Mouse (Mus musculus) embryonic stem cell, embryonic (primary cell): Measurements from ENCODE around the gene Endog.

Experiments
- CTCF ChIA-PET, 4 experiments: fragments of 300-600 bp in 2 of 4; fragments of 350-600 bp in 2 of 4; sonication (Branson Sonifier 250); formaldehyde crosslinking; loops; one replicate each; lab custom pipeline; 2022; ENCODE audit warnings: inconsistent platforms in 2 of 4; lab: Charles Lee
- POLR2A ChIA-PET, 4 experiments: fragments of 300-600 bp in 2 of 4; fragments of 350-600 bp in 2 of 4; sonication (Branson Sonifier 250); formaldehyde crosslinking; loops; one replicate each; lab custom pipeline; 2022; ENCODE audit warnings: antibody characterized with exemption in 4 of 4, inconsistent platforms in 1 of 4; lab: Charles Lee

Gene Endog

GRCm38 (mm10) chr2:30182424-30182823, 11.1 kb downstream of the Endog start:
- POLR2A ChIA-PET = interaction anchor here in 3 of 4 experiments (0.5 to 3.7 kb wide), 20 partner anchors 10 to 292 kb away, joined by 3 to 23 read pairs (median 5); partner anchors contain the start of genes Endog (in 2 of the 3), Kyat1 (in 2 of the 3), Lrrc8a (in 1 of the 3) and Tbc1d13 (in 1 of the 3)
- CTCF ChIA-PET = interaction anchor here in 2 of 4 experiments (0.6 to 1.0 kb wide), 4 partner anchors 15 to 105 kb away, joined by 3 to 8 read pairs (median 6); partner anchors contain the start of gene Pkn3 (in 1 of the 2)

DNA sequence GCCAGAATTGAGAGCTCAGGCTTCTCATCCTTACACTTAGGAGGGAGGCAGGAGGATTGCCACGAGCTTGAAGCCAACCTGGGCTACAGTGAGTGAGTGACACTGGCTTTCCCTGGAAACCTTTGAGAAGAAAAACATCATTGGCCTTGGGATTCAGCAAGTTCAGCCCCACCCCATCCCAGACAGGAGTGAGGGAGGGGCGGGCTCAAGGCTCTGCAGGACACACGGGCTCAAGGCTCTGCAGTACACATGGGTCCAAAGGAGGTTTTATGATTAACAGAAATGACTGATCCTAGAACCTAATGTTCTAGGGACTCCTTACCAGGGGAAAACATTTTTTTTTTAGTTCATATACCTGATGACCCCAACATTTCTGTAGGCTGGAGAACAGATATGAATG, 12.4 kb downstream of the Endog start:
- ChIA-PET POLR2A (interaction anchor here in 3 of 4 experiments (0.6 to 3.7 kb wide), 31 partner anchors 9 to 315 kb away, joined by 3 to 23 read pairs (median 4); partner anchors contain the start of genes Endog (in 2 of the 3), Kyat1 (in 2 of the 3), Tbc1d13 (in 2 of the 3) and Cercam (in 1 of the 3)), CTCF (interaction anchor here in 2 of 4 experiments (0.8 to 1.1 kb wide), 3 partner anchors 19 to 28 kb away, joined by 3 read pairs; no protein-coding TSS in a partner anchor)

DNA sequence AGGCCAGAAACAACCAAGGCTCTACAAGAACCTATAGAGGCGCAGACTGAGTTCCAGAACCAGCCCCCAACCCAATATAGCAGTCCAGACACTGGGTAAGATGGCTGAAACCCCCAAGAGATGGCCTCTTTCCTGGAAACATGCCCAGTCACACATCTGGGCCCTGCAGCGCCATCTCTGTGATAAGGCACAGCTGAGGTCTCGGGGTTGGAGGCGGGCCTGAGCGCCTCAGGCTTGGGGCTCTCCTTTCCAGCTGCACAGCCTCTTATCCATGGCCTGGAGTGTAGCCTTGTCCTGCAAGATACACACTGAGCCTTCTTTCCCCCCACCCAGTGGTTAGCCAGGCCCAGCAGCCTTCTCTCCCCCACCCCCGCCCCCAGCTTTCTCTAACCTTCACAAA, 14.0 kb downstream of the Endog start:
- CTCF ChIA-PET = interaction anchor here in 3 of 4 experiments (0.5 to 2.4 kb wide), 4 partner anchors 18 to 309 kb away, joined by 3 to 8 read pairs (median 4); no protein-coding TSS in a partner anchor
- POLR2A ChIA-PET = interaction anchor here in 2 of 4 experiments (0.6 to 7.6 kb wide), 33 partner anchors 8 to 289 kb away, joined by 3 to 102 read pairs (median 4); partner anchors contain the start of genes Endog (in 2 of the 2), Kyat1 (in 2 of the 2), Crat (in 1 of the 2) and Ier5l (in 1 of the 2)

- ChIA-PET CTCF (interaction anchor here in 3 of 4 experiments (0.5 to 2.4 kb wide), 6 partner anchors 10 to 310 kb away, joined by 3 to 8 read pairs (median 4); no protein-coding TSS in a partner anchor), POLR2A (interaction anchor here in 2 of 4 experiments (0.6 to 7.6 kb wide), 36 partner anchors 8 to 288 kb away, joined by 3 to 102 read pairs (median 4); partner anchors contain the start of genes Endog (in 2 of the 2), Kyat1 (in 2 of the 2), Crat (in 1 of the 2) and Ier5l (in 1 of the 2))
These were observed 14.4 kb downstream of the Endog start for GRCm38 (mm10) chr2:30185681-30186080.

DNA sequence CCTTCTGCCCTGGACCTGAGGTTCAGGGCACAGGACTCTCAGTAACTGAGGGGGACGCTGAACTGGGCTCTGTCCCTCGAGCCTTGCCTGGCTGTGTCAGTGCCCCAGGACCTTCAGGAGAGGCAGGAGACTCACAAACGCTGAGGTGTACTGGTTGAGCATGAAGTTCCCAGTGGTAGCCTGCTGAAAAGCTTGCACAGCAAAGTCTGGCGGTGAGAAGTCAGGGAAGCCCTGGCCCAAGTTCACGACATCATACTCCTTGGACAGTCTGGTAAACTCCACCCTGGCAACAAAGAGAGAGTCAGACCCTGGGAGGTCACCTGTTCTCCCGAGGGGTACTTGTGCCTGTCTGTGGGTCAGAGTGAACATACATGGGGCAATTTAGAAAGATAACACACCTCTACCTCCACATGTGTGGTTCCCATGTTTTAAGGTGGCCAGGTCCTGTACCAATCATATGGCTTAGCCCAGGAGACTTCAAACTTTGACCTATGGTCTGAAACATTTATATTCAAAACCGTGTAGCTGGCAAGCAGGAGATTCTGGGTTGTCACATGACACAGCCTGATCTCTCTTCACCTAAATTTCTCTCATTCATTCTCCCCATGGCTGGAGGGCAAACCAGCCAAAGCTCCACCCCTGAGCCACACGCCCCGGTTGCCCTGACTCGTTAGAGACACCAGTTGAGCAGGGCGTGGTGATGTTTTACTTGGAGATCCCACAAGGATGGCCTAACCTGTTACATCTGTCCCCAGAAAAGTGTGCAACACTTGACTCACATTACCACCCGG, 20.7 kb downstream of the Endog start:
- ChIA-PET POLR2A (interaction anchor here (0.6 to 7.6 kb wide), 16 partner anchors 9 to 1065 kb away, joined by 3 to 102 read pairs (median 5); partner anchors contain the start of genes Spout1 (in 3 of the 4), Kyat1 (in 2 of the 4), Endog (in 1 of the 4) and Phyhd1 (in 1 of the 4)), CTCF (interaction anchor here in 3 of 4 experiments (0.7 to 3.6 kb wide), 4 partner anchors 11 to 20 kb away, joined by 3 to 13 read pairs (median 6); partner anchors contain the start of gene Kyat1 (in 1 of the 3))

DNA sequence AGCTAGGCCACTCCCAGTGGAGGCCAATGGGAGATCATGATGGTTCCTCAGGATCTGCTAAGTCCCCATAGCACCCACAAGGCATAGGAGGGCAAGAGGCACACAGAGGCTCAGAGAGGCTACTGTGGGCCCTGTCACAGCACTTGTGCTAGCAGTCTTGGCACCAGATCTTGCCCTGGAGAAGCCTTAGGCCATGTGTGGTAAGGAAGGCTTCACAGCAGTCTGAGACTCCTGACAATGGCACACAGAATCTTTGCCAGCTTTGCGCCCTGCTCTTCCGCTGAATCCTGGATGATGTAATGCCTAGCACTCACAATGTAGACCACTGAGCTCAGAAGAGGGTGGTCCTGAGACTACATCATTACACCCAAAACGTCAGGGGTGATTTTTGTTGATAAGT, 23.4 kb downstream of the Endog start:
- CTCF ChIA-PET = interaction anchor here (0.7 to 3.6 kb wide), 5 partner anchors 8 to 616 kb away, joined by 3 to 13 read pairs (median 4); no protein-coding TSS in a partner anchor

GRCm38 (mm10) chr2:30198021-30198420, 26.7 kb downstream of the Endog start:
- POLR2A ChIA-PET = interaction anchor here in 2 of 4 experiments (0.6 to 3.0 kb wide), 5 partner anchors 8 to 380 kb away, joined by 3 to 26 read pairs (median 5); partner anchors contain the start of gene Spout1 (in 1 of the 2)
- CTCF ChIA-PET = interaction anchor here in 3 of 4 experiments (0.6 to 1.0 kb wide), 3 partner anchors 13 to 92 kb away, joined by 3 to 4 read pairs (median 3); no protein-coding TSS in a partner anchor

More for the DNA sequence above, 23.4 kb downstream of the Endog start:
- POLR2A ChIA-PET = interaction anchor here (0.7 to 5.5 kb wide), 13 partner anchors 8 to 1562 kb away, joined by 3 to 33 read pairs (median 4); partner anchors contain the start of genes Kyat1 (in 3 of the 4), Lrrc8a (in 1 of the 4) and Spout1 (in 1 of the 4)

- POLR2A ChIA-PET = interaction anchor here in 3 of 4 experiments (0.6 to 2.4 kb wide), 6 partner anchors 10 to 573 kb away, joined by 3 to 8 read pairs (median 4); partner anchors contain the start of gene Spout1 (in 1 of the 3)
- CTCF ChIA-PET = no interaction called here
These were observed 28.7 kb downstream of the Endog start for GRCm38 (mm10) chr2:30199984-30200383.

- ChIA-PET POLR2A (interaction anchor here in 3 of 4 experiments (0.6 to 2.4 kb wide), 5 partner anchors 22 to 572 kb away, joined by 3 to 8 read pairs (median 3); partner anchors contain the start of genes Spout1 (in 2 of the 3) and Endog (in 1 of the 3)), CTCF (interaction anchor here in 2 of 4 experiments (0.6 to 0.7 kb wide), 3 partner anchors 28 to 270 kb away, joined by 3 read pairs; no protein-coding TSS in a partner anchor)
These were observed 29.2 kb downstream of the Endog start for GRCm38 (mm10) chr2:30200388-30200925.

DNA sequence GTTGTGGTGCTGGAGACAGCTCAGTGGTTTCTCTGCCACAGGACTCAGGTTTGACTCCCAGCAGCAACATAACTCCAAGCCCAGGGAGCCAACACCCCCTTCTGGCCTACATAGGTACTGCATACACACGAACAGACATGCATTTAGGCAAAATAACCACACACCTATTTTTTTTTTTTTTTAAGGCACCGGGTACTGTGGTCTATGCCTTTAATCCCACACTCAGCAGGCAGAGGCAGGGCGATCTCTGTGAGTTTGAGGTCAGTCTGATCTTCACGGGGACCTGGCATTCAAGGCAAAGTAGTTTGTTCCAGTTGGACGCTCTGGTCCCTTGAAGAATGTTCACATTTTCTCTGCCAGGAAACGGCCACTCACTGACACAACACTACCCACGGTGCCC, 32.1 kb downstream of the Endog start:
- ChIA-PET POLR2A (interaction anchor here in 3 of 4 experiments (0.6 to 4.6 kb wide), 32 partner anchors 9 to 212 kb away, joined by 3 to 33 read pairs (median 4); partner anchors contain the start of genes Spout1 (in 2 of the 3), Crat (in 1 of the 3), Dolpp1 (in 1 of the 3) and Endog (in 1 of the 3)), CTCF (interaction anchor here (0.6 to 2.0 kb wide), 52 partner anchors 9 to 970 kb away, joined by 3 to 19 read pairs (median 4); partner anchors contain the start of genes Spout1 (in 4 of the 4), Endog (in 1 of the 4), Lrrc8a (in 1 of the 4) and Pkn3 (in 1 of the 4))

DNA sequence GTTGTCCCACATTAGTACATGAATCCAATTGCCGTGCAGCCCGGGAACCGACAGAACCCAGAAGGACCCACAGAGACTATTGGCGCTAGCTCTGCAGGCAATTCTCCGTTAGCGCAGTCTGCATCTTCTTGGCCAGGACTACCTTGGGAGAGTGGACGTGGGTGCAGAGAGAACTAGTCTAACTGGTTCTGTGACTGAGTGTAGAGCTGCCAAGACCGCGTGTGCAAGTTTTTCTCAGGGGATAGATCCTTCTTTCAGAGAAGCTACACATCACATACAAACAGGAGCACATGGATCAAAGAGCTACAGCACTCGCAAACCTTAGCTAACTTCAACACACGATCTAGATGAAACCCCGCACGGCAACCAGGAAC, 33.9 kb downstream of the Endog start:
- ChIA-PET POLR2A (interaction anchor here (0.6 to 4.6 kb wide), 58 partner anchors 8 to 1603 kb away, joined by 3 to 33 read pairs (median 4); partner anchors contain the start of genes Endog (in 3 of the 4), Spout1 (in 3 of the 4), Lrrc8a (in 2 of the 4) and Phyhd1 (in 2 of the 4)), CTCF (interaction anchor here in 3 of 4 experiments (0.5 to 1.6 kb wide), 10 partner anchors 13 to 748 kb away, joined by 3 to 30 read pairs (median 4); partner anchors contain the start of genes Spout1 (in 2 of the 3), Cercam (in 1 of the 3), Endog (in 1 of the 3) and Tor1b (in 1 of the 3))

- POLR2A ChIA-PET = interaction anchor here (0.6 to 4.6 kb wide), 63 partner anchors 7 to 1603 kb away, joined by 3 to 33 read pairs (median 4); partner anchors contain the start of genes Endog (in 3 of the 4), Spout1 (in 3 of the 4), Lrrc8a (in 2 of the 4) and Phyhd1 (in 2 of the 4)
These were observed 34.5 kb downstream of the Endog start, which contains the start of gene Kyat1 for GRCm38 (mm10) chr2:30205629-30206357. Gene Kyat1, minus strand, starts transcription at chr2:30205847.

GRCm38 (mm10) chr2:30207401-30207800, 36.1 kb downstream of the Endog start:
- POLR2A ChIA-PET = interaction anchor here in 1 of 4 experiments (0.6 to 2.3 kb wide), 2 partner anchors 20 to 296 kb away, joined by 3 to 6 read pairs; no protein-coding TSS in a partner anchor

More at GRCm38 (mm10) chr2:30205629-30206357, 34.5 kb downstream of the Endog start, which contains the start of gene Kyat1:
- CTCF ChIA-PET = interaction anchor here (0.5 to 1.6 kb wide), 9 partner anchors 14 to 337 kb away, joined by 3 to 30 read pairs (median 4); partner anchors contain the start of genes Spout1 (in 2 of the 4), Cercam (in 1 of the 4) and Endog (in 1 of the 4)

GRCm38 (mm10) chr2:30207886-30208285, 36.6 kb downstream of the Endog start:
- ChIA-PET CTCF (no interaction called here), POLR2A (interaction anchor here in 2 of 4 experiments (1.2 to 1.4 kb wide), 2 partner anchors 30 to 37 kb away, joined by 4 read pairs; partner anchors contain the start of genes Endog (in 1 of the 2) and Lrrc8a (in 1 of the 2))

More at GRCm38 (mm10) chr2:30207401-30207800, 36.1 kb downstream of the Endog start:
- CTCF ChIA-PET = no interaction called here
